Mouse (Mus musculus) MEL (cell line): ENCODE measurements around the gene 1700029J07Rik.

Source experiments
- CTCF ChIP-seq, 3 experiments: IDR thresholded peaks in 2 of 3; conservative IDR thresholded peaks in 1 of 3; 2 replicates each; pipeline ENCODE4 v1.5.1; 2011 to 2012; ENCODE audit warnings: low read length in 3 of 3, low read depth in 2 of 3, mild to moderate bottlenecking in 2 of 3, improper control_type of control experiment in 1 of 3, inconsistent platforms in 1 of 3, mixed read lengths in 1 of 3, moderate library complexity in 1 of 3; ENCODE audit not compliant: control insufficient read depth in 1 of 3, insufficient read depth in 1 of 3, poor library complexity in 1 of 3, severe bottlenecking in 1 of 3
- ETS1 ChIP-seq: IDR thresholded peaks from 2 replicates; pipeline ENCODE4 v1.6.1; 2012; ENCODE audit warnings: low read depth, mild to moderate bottlenecking, inconsistent platforms, low read length, improper control_type of control experiment, moderate library complexity
- HCFC1 ChIP-seq: IDR thresholded peaks from 2 replicates; pipeline ENCODE4 v1.6.1; 2012; ENCODE audit warnings: low read depth, mild to moderate bottlenecking, inconsistent platforms, low read length, improper control_type of control experiment, moderate library complexity
- MAX ChIP-seq: IDR thresholded peaks from 2 replicates; pipeline ENCODE4 v1.6.1; 2011; ENCODE audit warnings: low read length, improper control_type of control experiment
- MYC ChIP-seq: IDR thresholded peaks from 2 replicates; pipeline ENCODE4 v1.6.1; 2011; ENCODE audit warnings: low read depth, mild to moderate bottlenecking, low read length, improper control_type of control experiment, moderate library complexity
- POLR2A ChIP-seq, 2 experiments: IDR thresholded peaks; 2 replicates each; pipeline ENCODE4 v1.6.1; 2011 to 2012; ENCODE audit warnings: low read length in 2 of 2, mild to moderate bottlenecking in 2 of 2, control low read depth in 1 of 2, improper control_type of control experiment in 1 of 2, low read depth in 1 of 2, moderate library complexity in 1 of 2; ENCODE audit not compliant: control insufficient read depth in 1 of 2, insufficient read depth in 1 of 2, poor library complexity in 1 of 2

GRCm38 (mm10) chr8:45917040-45917679, 57.9 kb downstream of the 1700029J07Rik start:
- TF ChIP-seq POLR2A (IDR thresholded peaks at IDR 0.05; ENCODE audit: control insufficient read depth in 1 of 2, insufficient read depth in 1 of 2, low read depth in 1 of 2, low read length in 2 of 2, poor library complexity in 1 of 2), result no peak
- no peak for TF ChIP-seq CTCF (IDR thresholded peaks at IDR 0.05 in 2 of 3, conservative IDR thresholded peaks at IDR 0.05 in 1 of 3; ENCODE audit: control insufficient read depth in 1 of 3, insufficient read depth in 1 of 3, low read depth in 2 of 3, low read length in 3 of 3, poor library complexity in 1 of 3, severe bottlenecking in 1 of 3)
- TF ChIP-seq HCFC1, result no peak
- TF ChIP-seq MAX, result no peak
- no peak for TF ChIP-seq MYC
- no peak for TF ChIP-seq ETS1
